In genomic region chr8:22411971-22412370, GRCm38 (mm10) we compare ENCODE assay signal across 8 mouse cellular contexts. TPM values are rescaled to one million over a fixed set of nuclear protein-coding genes. Genes with fewer than 3 reads are reported as not detected.
DNase-seq lines count a peak whose midpoint lies in the region; ATAC-seq and TF ChIP-seq lines count a peak whose summit lies in the region.

No protein-coding gene starts in this region.

- WGBS in kidney, embryonic 15.5 days: 21% methylated on average over 8 of the region's 8 CpGs
- 20% methylated on average over 8 of the region's 8 CpGs for WGBS in hindbrain, postnatal 0 days
- 27% methylated on average over 8 of the region's 8 CpGs for WGBS in midbrain, embryonic 16.5 days

- H3K9ac ChIP-seq in kidney, embryonic 15.5 days: peak overlapping the region; percentile 90
- H3K9ac ChIP-seq in hindbrain, postnatal 0 days (replicated peaks; ENCODE audit: low read length): peak overlapping the region; percentile 73
- peak overlapping the region; percentile 81 for H3K9ac ChIP-seq in midbrain, embryonic 16.5 days (ENCODE audit: low read depth, low read length)

- H3K4me2 ChIP-seq in kidney, embryonic 15.5 days: peak overlapping the region; percentile 66
- H3K4me2 ChIP-seq in hindbrain, postnatal 0 days (ENCODE audit: low read depth, low read length): peak overlapping the region; percentile 78
- peak overlapping the region; percentile 80 for H3K4me2 ChIP-seq in midbrain, embryonic 16.5 days (ENCODE audit: low read length)

- TF ChIP-seq CTCF in hindbrain, postnatal 0 days (IDR thresholded peaks at IDR 0.05; ENCODE audit: low read depth): no peak

- no peak for ATAC-seq in kidney, embryonic 15.5 days (replicated peaks; ENCODE audit: low FRiP score)
- no peak for ATAC-seq in hindbrain, postnatal 0 days
- ATAC-seq in midbrain, embryonic 16.5 days: no peak
- no peak for ATAC-seq in granulocyte monocyte progenitor cell, adult 5-6 weeks (replicated peaks; ENCODE audit: poor library complexity, severe bottlenecking)

- peaks cover 22% of the 10 kb centered on the region for H3K36me3 ChIP-seq in kidney, embryonic 15.5 days
- 0 out of 2 replicates have a peak, but pooled peaks cover under 1% of the 10 kb centered on the region for H3K36me3 ChIP-seq in hindbrain, postnatal 0 days (ENCODE audit: insufficient read depth, low read length)
- H3K36me3 ChIP-seq in midbrain, embryonic 16.5 days (ENCODE audit: control insufficient read depth, insufficient read depth, low read length): peaks cover 2% of the 10 kb centered on the region; the same call in 1 of the 2 replicates

- H3K27ac ChIP-seq in kidney, embryonic 15.5 days: no peak overlapping the region
- peak overlapping the region; percentile 79; the same call in 1 of the 2 replicates for H3K27ac ChIP-seq in hindbrain, postnatal 0 days
- H3K27ac ChIP-seq in midbrain, embryonic 16.5 days (ENCODE audit: low read length): peak overlapping the region; percentile 9; the same call in 1 of the 2 replicates

- peak overlapping the region; percentile 85 for H3K4me3 ChIP-seq in kidney, embryonic 15.5 days (replicated peaks)
- peak overlapping the region; percentile 76 for H3K4me3 ChIP-seq in hindbrain, postnatal 0 days (ENCODE audit: low read length)
- peak overlapping the region; percentile 80 for H3K4me3 ChIP-seq in midbrain, embryonic 16.5 days (ENCODE audit: low read depth, low read length)

- no peaks in the 10 kb centered on the region for H3K9me3 ChIP-seq in kidney, embryonic 15.5 days (replicated peaks)
- no peaks in the 10 kb centered on the region for H3K9me3 ChIP-seq in hindbrain, postnatal 0 days (ENCODE audit: low read length)
- H3K9me3 ChIP-seq in midbrain, embryonic 16.5 days (replicated peaks; ENCODE audit: control insufficient read depth, low read length, poor library complexity, severe bottlenecking): no peaks in the 10 kb centered on the region

- DNase-seq in kidney, adult 8-10 months: no peak
- peak; percentile 16 for DNase-seq in c-Kit-negative CD71-positive TER-119-positive erythroid progenitor cells, embryonic 14.5 days (ENCODE audit: low read depth, low spot score)
- no peak for DNase-seq in hindbrain, postnatal 0 days (ENCODE audit: low spot score)
- no peak for DNase-seq in spleen, postnatal 14 days (ENCODE audit: low spot score in 2 of 2)
- no peak for DNase-seq in frontal cortex, postnatal 36 days (ENCODE audit: low spot score in 2 of 2)

- no peaks in the 10 kb centered on the region for H3K27me3 ChIP-seq in kidney, embryonic 15.5 days
- no peaks in the 10 kb centered on the region for H3K27me3 ChIP-seq in hindbrain, postnatal 0 days (ENCODE audit: insufficient read depth, low read length)
- no peaks in the 10 kb centered on the region for H3K27me3 ChIP-seq in midbrain, embryonic 16.5 days (ENCODE audit: control insufficient read depth, insufficient read depth, low read depth, low read length)

- H3K4me1 ChIP-seq in kidney, embryonic 15.5 days: peaks cover 11% of the 10 kb centered on the region
- no peaks in the 10 kb centered on the region; the same call in 1 of the 2 replicates for H3K4me1 ChIP-seq in hindbrain, postnatal 0 days (ENCODE audit: insufficient read depth, low read length)
- peaks cover 21% of the 10 kb centered on the region for H3K4me1 ChIP-seq in midbrain, embryonic 16.5 days (ENCODE audit: control insufficient read depth, insufficient read depth, low read length)

RNA-seq across cellular contexts. Expression of gene Mrps31, which starts 0.8 kb away (rescaled TPM):
- 41.4 and 47.3 TPM in 2 replicates for polyA plus RNA-seq in kidney, embryonic 15.5 days (2015; fragmentation: Nextera tagmentation; extraction: Ambion mirVana)
- total RNA-seq in hindbrain, postnatal 0 days (2014; rRNA removed): 14.3 and 18.4 TPM in 2 replicates
- 31.9 and 33.9 TPM in 2 replicates for polyA plus RNA-seq in hindbrain, postnatal 0 days (2015; fragmentation: Nextera tagmentation; extraction: Ambion mirVana)
- polyA plus RNA-seq in midbrain, embryonic 16.5 days (2015; fragmentation: Nextera tagmentation; extraction: Ambion mirVana): 34.3 and 39.4 TPM in 2 replicates
- 20.7 and 23.4 TPM in 2 replicates for total RNA-seq in granulocyte monocyte progenitor cell, adult 5-6 weeks (2014; fragmentation: Nextera tagmentation)
- 31.5 and 33.9 TPM in 2 replicates for total RNA-seq in granulocyte monocyte progenitor cell, adult 5-6 weeks (2017)

RNA-seq across cellular contexts. Expression of gene Slc25a15, which starts 13.6 kb away (rescaled TPM):
- 24.1 and 25.1 TPM in 2 replicates for polyA plus RNA-seq in kidney, embryonic 15.5 days (2015; fragmentation: Nextera tagmentation; extraction: Ambion mirVana)
- total RNA-seq in hindbrain, postnatal 0 days (2014; rRNA removed): 8.5 and 9.3 TPM in 2 replicates
- polyA plus RNA-seq in hindbrain, postnatal 0 days (2015; fragmentation: Nextera tagmentation; extraction: Ambion mirVana): 9.3 and 9.9 TPM in 2 replicates
- 7.1 and 7.2 TPM in 2 replicates for polyA plus RNA-seq in midbrain, embryonic 16.5 days (2015; fragmentation: Nextera tagmentation; extraction: Ambion mirVana)
- total RNA-seq in granulocyte monocyte progenitor cell, adult 5-6 weeks (2014; fragmentation: Nextera tagmentation): 11.1 and 11.4 TPM in 2 replicates
- total RNA-seq in granulocyte monocyte progenitor cell, adult 5-6 weeks (2017): 10.3 and 12.2 TPM in 2 replicates
